Mouse (Mus musculus): ENCODE data around the gene Klf2.

Gene Klf2

DNA sequence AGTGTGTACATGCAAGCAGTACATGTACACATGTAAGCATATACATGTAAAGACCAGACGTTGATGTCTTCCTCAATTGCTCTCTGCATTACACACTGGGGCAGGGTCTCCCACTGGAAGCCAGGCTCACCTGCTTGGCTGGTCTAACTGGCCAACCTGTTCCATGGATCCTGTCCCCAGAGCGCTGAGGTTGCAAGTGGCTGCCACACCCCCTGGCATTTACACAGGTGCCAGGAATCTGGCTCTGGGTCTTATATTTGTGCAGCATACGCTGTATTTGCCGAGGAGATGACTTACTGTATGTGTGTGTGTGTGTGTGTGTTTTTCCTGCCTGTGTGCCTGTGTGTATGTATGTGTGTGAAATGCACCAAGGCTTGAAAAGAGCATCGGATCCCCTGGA lies 11.9 kb upstream of the Klf2 start:
- no peak for DNase-seq

DNA sequence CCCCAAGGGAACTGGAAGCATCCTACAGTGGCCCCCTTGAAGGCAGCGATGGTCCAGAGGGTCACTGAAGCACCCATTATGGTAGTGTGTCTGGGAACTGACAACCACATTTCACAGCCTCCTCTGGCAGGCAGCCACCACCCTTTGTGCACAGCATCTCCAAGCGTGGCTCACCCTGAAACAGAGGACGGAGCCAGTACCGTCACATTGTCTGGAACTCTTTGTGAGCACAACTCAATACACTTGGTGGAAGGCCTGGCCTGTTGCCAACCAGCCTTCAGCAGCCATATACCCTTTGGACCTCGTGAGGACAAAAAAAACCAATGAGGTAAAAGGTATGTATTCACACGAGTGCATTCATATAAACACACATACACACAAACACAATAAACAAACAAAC lies 10.6 kb upstream of the Klf2 start:
- no peak for DNase-seq

DNA sequence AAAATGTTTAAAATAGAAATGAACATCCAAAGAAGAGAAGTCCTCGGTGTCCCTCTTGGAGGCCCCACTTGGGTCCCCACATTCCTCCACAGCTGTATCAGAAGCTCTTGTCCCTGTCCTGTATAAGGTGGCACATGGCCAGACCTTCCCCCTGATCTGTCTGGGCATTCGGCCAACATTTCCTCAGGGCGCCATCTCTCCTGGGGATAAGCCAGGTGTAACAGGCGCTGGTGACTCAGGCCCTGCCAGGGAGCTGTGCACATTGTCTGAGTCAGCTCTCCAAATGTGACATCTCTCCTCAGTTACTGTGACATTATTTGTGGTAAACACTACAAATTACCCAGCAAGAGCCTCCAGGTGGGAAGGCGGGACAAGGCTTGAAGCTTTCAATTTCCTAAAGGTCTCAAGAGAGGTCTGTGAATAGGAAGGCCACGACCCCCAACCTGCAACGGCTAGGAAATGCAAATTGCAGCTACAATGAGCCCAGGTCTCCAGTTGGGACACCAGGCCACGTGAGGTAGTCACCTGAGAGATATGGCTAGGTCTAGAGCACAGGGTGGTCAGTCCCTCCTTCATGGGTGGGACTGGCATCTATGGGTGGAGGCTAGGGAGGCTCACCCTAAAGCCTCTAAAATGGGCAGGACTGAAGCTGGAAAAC lies 7.9 kb upstream of the Klf2 start:
- peak; percentile 76 for DNase-seq

DNA sequence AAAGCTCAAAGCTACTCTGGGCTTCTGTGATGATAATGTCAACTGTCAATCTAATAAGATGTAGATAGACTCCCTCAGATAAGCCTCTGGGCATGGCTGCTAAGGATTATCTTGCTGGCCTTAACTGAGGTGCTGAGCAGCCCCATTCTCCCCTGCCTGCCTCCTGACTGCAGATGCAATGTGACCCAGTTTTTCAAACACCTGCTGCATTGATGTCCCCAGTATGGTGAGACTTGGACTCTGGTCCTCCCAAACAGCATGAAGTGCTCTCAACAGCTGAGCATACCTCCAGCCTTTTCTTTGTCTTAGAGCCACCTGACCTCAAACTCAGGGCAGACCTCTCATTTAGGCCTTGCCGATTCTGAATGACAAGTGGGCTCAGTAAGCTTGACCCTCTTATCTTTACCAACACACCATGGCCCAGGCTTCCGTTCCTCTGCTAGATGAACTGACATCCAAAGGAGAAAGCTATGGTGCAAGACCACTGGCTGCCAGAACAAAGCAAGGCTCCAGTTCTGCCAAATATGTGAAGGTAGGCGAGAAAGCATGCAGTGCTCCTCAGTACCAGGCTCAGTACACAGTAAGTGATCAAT lies 5.8 kb upstream of the Klf2 start:
- no peak for DNase-seq

DNA sequence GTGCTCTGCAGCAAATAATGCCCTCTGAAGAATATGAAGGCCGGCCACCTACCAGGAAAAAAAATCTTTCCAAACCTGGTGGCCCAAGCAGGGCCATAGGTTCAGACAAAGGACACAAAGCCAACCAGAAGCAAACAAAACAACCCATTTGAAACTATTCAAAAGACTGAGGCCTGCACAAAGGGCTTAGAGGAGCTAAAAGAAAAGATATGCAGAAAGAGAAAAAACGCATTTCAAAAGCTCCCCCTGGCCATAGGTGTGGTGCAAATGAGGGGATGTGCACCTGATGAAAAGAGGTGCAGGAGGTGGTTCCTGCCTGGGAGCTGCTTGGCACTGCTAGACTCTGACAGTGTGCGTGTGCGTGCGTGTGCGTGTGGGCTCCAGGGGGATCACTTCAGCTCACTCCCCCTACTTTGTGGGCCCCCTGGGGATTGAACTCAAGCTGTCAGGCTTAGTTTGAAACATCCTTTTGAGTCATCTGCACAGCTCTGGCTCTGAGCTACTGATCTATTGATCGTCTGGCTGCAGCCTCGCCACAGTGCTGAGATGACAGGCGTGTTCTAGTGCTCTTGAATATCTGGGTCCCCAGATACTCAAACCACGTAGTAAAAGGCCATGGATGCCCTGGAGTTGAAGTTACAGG lies 2.7 kb upstream of the Klf2 start:
- no peak for DNase-seq

DNA sequence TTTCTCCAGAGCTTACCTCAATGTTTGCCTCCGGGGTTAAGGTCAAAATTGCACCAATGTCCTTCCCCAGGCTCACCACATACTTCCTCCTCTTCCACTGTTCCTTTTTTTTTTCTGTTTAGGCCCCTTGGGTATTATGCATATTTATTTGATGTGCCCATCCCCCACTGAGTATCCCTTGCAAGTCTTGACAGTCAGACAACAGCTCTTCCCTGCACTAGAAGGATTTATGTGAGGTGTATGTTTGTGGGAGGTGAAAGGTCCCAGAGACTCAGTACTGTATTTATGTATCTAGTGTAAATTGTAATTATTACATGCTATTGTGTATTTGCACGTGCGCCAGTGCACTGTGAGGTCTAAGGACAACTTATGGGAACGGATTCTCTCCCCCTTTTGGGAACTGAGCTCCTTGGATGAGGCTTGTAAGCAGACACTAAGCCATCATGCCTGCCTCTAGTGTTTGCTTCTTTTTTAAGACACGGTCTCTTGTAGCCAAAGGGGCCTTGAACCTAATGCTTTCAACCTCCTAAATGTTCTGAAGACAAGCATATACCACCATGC lies 1.0 kb upstream of the Klf2 start:
- no peak for DNase-seq

DNA sequence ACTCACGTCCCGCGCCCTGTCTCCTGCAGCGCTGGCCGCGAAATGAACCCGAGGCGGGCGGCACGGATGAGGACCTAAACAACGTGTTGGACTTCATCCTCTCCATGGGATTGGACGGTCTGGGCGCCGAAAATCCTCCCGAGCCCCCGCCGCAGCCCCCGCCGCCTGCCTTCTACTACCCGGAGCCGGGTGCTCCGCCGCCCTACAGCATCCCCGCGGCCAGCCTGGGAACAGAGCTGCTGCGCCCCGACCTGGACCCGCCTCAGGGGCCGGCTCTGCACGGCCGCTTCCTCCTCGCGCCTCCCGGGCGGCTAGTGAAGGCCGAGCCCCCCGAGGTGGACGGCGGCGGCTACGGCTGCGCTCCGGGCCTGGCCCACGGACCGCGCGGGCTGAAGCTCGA lies 564 bp downstream of the Klf2 start:
- DNase-seq, result no peak

DNA sequence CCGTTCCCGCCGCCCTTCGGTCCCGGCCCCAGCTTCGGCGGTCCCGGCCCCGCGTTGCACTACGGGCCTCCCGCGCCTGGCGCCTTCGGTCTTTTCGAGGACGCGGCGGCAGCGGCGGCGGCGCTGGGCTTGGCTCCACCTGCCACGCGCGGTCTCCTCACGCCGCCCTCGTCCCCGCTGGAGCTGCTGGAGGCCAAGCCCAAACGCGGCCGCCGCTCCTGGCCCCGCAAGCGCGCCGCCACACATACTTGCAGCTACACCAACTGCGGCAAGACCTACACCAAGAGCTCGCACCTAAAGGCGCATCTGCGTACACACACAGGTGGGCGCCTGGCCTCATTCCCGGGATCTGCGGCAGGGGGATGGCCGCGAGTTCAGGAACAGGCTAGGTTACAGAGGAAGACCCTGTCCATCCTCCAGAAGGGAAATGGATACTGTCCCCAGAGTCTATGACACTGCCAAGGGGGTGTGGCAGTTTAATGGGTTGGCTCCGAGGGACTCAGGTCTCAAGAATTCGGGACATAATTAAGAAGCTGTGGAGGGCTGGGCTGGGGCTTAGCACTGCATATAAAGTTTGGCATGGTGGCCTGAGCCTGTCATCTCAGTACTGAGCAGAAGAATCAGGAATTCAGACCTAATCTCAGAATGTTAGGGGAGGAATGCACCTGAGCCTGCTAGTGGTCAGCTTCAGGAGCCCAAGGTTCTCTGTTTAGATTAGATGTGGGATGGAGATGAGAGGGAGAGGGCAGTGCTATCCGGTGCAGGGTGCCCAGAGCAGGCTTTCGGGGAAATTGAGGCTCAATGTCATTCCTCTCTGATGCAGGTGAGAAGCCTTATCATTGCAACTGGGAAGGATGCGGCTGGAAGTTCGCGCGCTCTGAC lies 1.3 kb downstream of the Klf2 start:
- DNase-seq, result no peak

DNA sequence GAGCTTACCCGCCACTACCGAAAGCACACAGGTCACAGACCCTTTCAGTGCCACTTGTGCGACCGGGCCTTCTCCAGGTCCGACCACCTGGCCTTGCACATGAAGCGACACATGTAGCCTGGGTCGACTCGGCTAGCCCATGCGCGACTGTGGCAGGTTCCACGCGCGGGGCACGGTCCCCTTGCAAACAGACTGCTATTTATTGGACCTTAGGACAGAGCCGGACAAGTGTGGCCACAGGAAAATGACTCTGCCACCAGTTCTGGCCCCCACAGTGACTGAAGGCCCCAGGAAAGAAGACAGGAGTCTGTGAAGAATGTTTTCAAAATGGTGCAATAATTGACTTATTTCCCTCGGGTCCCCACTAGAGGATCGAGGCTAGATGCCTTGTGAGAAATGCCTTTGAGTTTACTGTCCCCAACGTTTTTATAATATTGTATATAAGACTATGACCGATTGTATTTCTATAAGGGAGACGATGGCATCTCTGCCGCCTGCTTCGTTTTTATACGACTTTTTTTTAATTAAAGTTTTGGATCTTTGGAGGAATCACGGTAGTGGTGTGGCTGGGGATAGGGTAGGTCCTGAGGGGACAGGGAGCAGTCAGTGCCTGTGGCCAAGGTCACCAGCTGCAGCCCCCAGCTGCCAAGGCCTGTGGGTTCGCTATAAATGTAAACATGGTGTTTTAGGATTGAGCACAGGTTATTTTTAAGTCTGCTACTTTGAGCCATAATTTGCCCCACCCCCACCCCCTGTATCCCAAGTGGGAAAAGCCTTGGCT lies 2.2 kb downstream of the Klf2 start:
- DNase-seq, result no peak

DNA sequence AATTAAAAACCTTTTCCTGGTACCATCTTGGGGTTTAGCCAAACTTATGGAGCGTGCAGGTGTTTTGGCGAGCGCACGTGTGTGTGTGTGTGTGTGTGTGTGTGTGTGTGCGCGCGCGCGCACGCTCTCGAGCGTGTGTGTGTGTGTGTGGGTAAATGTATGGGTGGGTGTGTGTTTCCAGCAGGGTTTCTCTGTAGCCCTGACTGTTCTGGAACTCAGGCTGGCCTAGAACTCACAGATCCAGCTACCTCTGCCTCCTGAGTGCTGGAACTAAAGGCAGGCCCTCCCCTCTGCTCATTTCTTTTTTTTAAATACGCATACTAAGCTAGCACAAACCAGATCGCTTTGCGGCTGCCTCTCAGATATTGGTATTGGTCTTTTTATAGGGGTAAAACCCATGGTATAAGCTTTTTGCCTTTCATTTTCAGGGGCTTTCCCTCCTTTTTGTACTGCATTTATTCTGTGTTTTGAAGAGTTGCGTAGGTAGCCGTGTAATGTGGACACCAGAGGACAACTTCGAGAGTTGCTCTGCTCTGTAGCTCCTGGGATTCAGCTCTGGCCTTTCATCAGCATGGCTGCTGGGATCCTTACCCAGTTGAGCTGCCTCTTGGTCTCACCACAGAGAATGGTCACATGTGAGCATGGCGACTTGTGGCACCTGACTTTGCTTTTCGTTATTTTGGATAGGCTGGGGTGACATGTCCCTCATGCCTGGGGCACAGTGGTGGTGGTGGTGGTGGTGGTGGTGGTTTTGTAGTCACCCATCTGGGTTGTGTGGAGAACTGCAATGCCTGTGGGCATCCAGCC lies 3.0 kb downstream of the Klf2 start:
- DNase-seq, result no peak

DNA sequence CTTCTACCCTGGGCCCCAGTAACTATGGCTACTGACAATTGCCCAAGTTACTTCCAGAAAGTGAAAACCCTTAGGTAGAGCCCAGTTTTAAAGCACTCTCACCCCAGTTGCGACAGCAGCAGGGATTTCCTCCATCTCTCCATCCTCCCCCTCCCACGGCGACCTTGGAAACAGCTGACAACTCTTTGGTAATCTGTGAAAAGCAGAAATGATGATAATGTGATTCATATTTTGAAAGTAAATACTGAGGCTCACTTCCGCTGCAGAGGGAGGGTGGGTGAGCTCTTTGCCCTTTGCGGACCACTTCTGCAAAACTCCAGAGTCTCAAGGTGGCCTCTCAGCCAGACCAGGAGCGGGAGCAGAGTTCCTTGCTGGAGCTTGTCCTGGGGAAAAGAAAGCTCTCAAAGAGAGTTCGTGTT lies 3.6 kb downstream of the Klf2 start:
- DNase-seq, result no peak

DNA sequence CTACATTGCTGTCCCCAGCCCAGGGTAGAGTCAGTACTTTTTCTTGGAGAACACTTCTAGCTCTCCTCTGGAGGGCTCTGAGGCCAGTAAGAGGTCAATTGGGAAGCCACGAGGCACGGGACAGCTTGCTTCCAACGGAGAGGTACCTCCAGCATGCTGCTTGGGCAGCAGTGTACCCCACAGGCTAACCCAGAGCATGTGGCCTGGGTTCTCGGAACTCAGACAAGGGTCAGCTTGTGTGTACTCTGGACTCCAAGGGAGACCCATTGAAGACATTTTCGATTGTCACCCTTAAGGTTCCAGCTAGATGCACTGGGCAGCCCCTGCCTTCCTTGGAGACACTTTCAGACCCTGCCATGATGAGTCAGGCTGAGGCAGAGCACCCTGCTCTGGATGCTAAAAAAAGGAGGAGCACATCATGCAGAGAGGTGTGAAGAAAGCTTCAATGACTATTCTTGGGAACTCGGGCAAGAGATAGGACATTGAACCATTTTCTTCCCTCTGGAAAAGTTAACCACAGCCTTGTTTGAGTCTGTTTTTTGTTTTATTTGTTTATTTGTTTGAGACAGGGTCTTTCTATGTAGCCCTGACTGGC lies 4.4 kb downstream of the Klf2 start:
- DNase-seq, result no peak

DNA sequence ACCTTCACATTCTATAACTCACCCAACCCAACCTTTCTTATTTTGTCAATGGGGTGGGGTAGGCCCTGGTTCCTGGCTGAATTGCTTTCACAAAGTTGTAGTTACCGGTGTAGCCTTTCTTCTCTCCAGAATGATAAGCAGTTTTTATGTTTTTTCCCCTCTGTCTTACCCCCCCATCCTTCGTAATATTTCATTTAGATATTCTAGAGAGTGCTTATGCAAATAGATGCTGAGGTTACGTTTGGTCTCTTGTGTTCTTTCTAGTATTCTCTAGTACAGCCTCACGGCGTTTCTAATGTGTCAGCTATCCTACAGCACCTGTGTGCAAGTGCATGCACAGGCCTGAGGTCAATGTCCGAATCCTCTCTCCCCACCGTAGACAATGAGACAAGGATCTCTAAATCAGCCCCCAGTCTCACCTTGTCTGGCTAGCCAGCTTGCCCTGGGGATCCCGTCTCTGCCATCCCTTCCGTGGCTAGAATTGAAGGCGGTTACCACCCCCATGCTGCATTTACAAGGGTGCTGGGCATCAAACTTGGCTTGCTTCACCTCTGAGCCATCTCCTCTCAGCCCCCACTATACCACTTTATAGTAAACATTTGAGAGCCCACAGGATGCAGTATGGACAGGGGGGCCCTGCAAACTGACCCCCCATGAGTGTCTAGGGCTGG lies 5.3 kb downstream of the Klf2 start:
- no peak for DNase-seq

DNA sequence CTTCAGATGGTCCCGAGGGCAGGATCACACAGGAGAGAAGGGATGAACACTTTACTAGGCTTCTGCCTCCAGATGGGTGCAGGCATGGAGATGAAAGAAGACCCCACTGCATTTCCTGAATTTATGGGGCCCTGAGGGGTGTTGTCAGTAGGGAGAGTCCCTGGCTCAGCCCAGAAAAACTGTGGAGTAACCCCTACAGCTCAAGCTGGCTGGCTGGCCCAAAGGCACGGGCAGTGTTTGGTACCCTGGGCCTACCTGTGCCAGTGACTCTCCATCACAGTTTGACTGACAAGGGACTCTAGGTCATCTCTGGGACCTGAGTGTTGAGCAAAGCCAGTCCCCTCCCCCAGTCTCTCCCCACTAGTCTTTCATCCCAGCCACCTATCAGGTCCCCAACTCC lies 5.9 kb downstream of the Klf2 start:
- no peak for DNase-seq

DNA sequence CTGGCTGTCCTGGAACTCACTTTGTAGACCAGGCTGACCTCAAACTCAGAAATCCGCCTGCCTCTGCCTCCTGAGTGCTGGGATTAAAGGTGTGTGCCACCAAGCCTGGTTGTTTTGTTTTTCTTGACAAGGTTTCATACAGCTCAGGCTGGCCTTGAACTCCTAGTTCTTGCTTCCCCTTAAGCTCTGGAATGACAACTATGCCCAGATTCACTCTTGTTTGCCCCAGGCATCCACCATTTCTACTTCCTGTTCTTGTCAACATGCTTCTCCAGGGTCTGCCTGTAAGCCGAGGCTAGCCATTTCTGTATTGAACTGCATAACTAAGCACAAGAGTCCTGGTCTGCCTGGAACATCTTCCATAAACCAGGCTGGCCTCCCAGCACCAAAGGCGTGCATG lies 10.3 kb downstream of the Klf2 start:
- DNase-seq, result no peak

DNA sequence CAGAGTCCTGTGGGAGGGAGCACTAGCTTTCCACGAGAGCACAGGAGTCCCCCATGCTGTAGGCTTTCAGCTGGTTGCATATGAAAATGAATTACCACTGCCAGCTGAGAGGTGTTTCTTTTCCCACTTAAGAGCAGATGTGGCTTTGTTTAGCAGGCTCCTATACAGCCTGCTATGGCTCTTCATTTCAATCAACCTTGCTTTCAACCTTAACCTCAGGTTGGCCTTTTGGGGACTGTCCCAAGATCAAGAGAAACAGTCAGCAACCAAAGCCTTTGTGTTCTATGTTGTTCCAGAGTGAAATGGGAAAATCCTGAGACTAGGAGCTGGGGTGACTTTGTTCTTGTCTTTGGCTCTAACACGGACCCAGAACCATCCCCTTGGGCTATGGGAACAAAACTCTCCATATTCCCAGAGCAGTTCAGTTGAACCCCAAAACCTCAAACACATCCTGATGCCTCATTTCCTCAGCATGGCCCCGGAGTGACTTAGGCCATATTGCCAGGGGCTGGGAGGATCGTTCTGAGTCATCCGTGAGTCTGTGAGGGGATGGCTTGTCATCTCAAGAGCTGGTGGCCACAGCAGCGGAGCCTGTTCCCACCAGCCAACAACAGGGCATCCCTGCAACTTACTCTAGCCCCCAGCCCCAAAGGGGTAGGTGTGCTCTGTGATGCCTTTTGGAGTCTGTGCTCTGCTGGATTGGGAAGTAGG lies 12.1 kb downstream of the Klf2 start:
- DNase-seq, result no peak

DNA sequence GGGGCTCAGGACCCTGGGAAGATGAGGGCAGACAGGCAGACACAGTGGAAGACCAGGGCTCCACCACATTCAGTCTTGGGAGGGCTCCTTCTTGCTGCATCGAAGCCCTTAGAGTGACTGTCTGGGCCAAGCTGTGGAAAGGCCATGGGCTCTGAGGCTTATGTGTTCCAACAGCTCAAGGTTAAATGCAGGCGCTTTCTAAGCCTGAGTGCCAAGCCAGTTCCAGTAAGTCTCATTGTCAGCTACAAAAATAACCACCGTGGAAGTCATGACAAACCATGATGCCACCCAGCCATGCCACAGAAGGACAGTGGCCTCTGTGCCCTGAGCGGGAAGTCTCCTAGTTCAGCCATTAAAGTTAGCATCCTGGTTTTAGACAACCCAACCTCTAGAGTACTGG lies 12.8 kb downstream of the Klf2 start:
- no peak for DNase-seq

DNA sequence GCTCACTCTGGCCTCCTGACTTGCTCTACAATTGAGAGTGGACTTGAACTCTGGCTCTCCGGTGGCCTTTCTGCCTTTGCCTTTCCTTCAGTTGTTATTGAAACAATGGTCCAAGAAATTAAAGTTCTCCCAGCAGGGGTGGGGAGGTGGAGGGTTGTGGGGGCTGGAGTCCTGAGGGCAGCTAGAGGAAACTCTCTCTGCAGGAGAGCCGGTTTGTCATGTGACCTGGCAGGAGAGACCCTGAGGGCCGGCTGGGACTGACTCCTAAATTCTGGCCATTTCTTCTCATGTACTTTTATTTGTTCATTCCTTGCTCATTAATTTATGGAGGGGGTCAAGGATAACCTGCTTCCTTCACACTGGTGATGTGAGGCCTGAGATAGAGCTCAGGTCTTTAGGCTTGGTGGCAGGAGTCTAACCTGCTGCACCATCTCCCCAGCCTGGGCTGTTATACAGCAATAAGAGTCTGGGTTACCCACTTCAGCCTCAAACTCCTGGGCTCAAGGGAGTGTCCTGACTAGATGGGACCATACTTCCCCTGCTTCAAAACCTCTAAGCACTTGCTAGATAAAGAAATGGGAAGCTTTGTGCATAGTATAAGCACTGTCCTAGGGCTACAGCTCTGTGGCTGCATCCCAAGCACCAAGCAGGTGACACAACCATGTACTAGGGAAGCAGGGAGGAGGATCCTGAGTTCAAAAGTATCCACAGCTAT lies 14.8 kb downstream of the Klf2 start:
- no peak for DNase-seq

DNA sequence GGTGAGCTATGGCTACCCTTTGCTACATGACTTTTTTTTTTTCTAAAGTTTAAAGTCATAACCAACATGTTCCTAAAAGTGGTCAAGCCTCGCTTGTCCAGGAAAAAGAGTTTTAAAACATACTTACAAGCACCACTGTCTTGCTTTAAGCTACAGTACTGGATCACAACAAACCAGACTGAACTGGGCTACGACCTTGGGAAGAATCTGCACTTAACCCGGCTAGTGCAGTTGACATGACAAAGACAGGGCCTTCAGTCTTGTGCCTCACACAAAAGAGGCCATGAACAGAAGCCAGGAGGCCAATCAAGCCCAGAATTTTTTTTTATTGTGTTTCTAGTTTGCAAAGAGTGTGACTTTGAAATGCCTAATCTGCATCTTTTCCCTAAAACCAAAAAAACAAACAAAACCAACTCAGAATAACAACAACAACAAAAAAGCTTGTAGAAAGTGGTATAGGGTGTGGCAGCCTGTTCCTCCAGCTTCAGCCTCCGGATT lies 15.4 kb downstream of the Klf2 start:
- no peak for DNase-seq

Data from right cerebral cortex, postnatal 25 days (tissue).